Mouse (Mus musculus) lung, postnatal 0 days (tissue): ENCODE results near the gene Dgat2l6. TPM values are rescaled to one million over a fixed set of nuclear protein-coding genes. Genes with fewer than 3 reads are reported as not detected.

Experiments used
- ATAC-seq: fragments of 200-750 bp; cut with Nextera tagmentation; 2 replicates; pipeline ENCODE4 v1.8.0; 2017; ENCODE audit warnings: moderate library complexity
- DNase-seq: peaks from one replicate; pipeline ENCODE4 v3.0.0-alpha.2; 2016; ENCODE audit warnings: low spot score
- H3K27ac ChIP-seq: fragments of 300-500 bp; sonication (generic); 2 replicates; pipeline ENCODE4 v1.5.1; 2014; ENCODE audit warnings: antibody characterized with exemption, mild to moderate bottlenecking, low read length, mixed read lengths
- H3K27me3 ChIP-seq: fragments of 300-500 bp; sonication (generic); replicated peaks from 2 replicates; pipeline ENCODE4 v1.6.1; 2014; ENCODE audit warnings: low read length, mixed read lengths; ENCODE audit not compliant: insufficient read depth
- H3K36me3 ChIP-seq: fragments of 300-500 bp; sonication (generic); 2 replicates; pipeline ENCODE4 v1.6.1; 2014; ENCODE audit warnings: low read length, mixed read lengths; ENCODE audit not compliant: insufficient read depth
- H3K4me1 ChIP-seq: fragments of 300-500 bp; sonication (generic); 2 replicates; pipeline ENCODE4 v1.6.1; 2014; ENCODE audit warnings: antibody characterized with exemption, low read depth, low read length, mixed read lengths; ENCODE audit not compliant: insufficient read depth
- H3K4me2 ChIP-seq: fragments of 300-500 bp; sonication (generic); replicated peaks from 2 replicates; pipeline ENCODE4 v1.6.1; 2014; ENCODE audit warnings: low read depth, mild to moderate bottlenecking, low read length, moderate library complexity, mixed read lengths
- H3K4me3 ChIP-seq: fragments of 300-500 bp; sonication (generic); 2 replicates; pipeline ENCODE4 v1.5.1; 2014; ENCODE audit warnings: low read depth, low read length
- H3K9ac ChIP-seq: fragments of 300-500 bp; sonication (generic); replicated peaks from 2 replicates; pipeline ENCODE4 v1.6.1; 2014; ENCODE audit warnings: low read depth, mild to moderate bottlenecking
- H3K9me3 ChIP-seq: fragments of 300-500 bp; sonication (generic); 2 replicates; pipeline ENCODE4 v1.6.1; 2016; ENCODE audit warnings: low read length, mixed read lengths
- CTCF ChIP-seq: IDR thresholded peaks from 2 replicates; pipeline ENCODE4 v1.5.1; 2016; ENCODE audit warnings: antibody characterized with exemption, mild to moderate bottlenecking
- EP300 ChIP-seq: IDR thresholded peaks from 2 replicates; pipeline ENCODE4 v1.6.1; 2016; ENCODE audit warnings: antibody characterized with exemption, mild to moderate bottlenecking, control low read depth
- WGBS: fragments of 180-500 bp; shearing (Covaris S2); extraction: QIAGEN DNeasy Blood & Tissue Kit; methylation state at CpG from one replicate; pipeline ENCODE4 v1.1.7; 2014; 5-methylcytosine and 5-hydroxymethylcytosine counted together
- polyA plus RNA-seq: library from polyadenylated mRNA; unstranded; fragments of >200 nt; fragmentation: Nextera tagmentation; extraction: Ambion mirVana; gene quantifications from 2 replicates; pipeline ENCODE4 v1.2.1, GENCODE M21; 2015

Dgat2l6 gene
- polyA plus RNA-seq, 1 experiment from 2014 or later, result not detected

DNA sequence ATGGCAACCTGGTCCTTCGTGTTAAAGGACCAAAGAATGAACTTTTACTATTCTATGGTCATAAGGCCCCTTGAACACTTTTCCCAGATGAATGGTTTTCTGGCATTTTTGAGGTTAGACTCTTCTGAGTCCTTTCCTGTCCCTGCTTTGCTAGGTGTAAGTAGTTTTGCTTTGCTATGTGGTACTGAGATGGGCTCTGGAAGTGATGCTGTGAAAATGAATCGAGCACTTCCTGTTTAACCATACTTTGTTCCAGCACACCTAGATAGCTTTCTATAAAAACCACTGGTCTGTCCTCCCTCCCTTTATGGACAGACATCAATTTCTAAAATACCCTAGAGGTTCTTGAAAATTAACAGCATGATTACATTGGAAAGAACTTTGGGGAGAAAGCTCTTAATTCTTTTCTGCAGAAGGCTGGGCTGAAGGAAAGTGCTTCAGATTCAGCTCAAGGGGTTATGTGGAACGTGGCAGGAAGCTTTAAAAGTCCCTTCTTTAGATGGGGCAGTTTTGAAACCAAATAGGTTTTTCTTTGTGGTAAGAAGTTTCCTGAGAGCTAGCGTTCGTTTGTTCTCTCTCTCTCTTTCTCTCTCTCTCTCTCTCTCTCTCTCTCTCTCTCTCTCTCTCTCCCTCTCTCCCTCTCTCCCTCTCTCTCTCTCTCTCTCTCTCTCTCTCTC, 20.3 kb upstream of the Dgat2l6 start:
- H3K27ac ChIP-seq, result no peak overlapping the region
- WGBS, result 75% methylated on average over 5 of the region's 5 CpGs
- H3K9me3 ChIP-seq, result no peaks in the 10 kb centered on the region
- H3K27me3 ChIP-seq, result no peaks in the 10 kb centered on the region
- no peak overlapping the region for H3K4me2 ChIP-seq
- TF ChIP-seq CTCF, result no peak
- no peak for TF ChIP-seq EP300
- no peaks in the 10 kb centered on the region for H3K4me1 ChIP-seq
- H3K4me3 ChIP-seq, result no peak overlapping the region
- DNase-seq (no peak), ATAC-seq (no peak)
- no peak overlapping the region for H3K9ac ChIP-seq
- H3K36me3 ChIP-seq, result no peaks in the 10 kb centered on the region

DNA sequence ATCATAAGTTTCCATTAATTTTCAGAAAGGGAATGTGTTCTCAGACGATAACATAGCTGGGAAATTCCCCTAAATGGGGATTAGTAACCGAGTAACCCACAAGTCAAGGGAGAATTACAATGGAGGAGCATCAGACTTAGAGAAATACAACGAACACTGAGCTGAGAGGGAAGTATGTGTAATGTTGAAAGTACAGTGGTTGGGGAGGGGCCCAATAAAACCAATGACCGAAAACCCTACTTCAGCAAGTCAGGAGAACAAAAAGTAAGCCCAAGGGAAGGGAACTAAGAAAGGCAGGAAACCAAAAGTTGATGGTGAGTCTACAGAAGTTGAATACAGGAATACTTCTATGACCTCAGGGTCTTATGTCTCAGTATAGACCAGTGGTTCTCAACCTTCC, 16.5 kb upstream of the Dgat2l6 start:
- DNase-seq, result no peak
- 87% methylated on average over 4 of the region's 4 CpGs for WGBS
- H3K27ac ChIP-seq, result no peak overlapping the region
- ATAC-seq, result no peak
- no peaks in the 10 kb centered on the region for H3K9me3 ChIP-seq
- H3K9ac ChIP-seq, result no peak overlapping the region
- no peaks in the 10 kb centered on the region for H3K36me3 ChIP-seq
- no peak overlapping the region for H3K4me3 ChIP-seq
- no peaks in the 10 kb centered on the region for H3K4me1 ChIP-seq
- H3K4me2 ChIP-seq, result no peak overlapping the region
- TF ChIP-seq CTCF, result no peak
- TF ChIP-seq EP300, result no peak
- no peaks in the 10 kb centered on the region for H3K27me3 ChIP-seq

- Histone ChIP-seq H3K36me3 (no peaks in the 10 kb centered on the region), H3K27me3 (no peaks in the 10 kb centered on the region), H3K9ac (no peak overlapping the region), H3K4me1 (no peaks in the 10 kb centered on the region), H3K4me2 (no peak overlapping the region), H3K9me3 (no peaks in the 10 kb centered on the region), H3K4me3 (no peak overlapping the region), H3K27ac (no peak overlapping the region)
- DNase-seq (no peak), ATAC-seq (no peak)
- 84% methylated on average over 3 of the region's 3 CpGs for WGBS
- TF ChIP-seq EP300, result no peak
- TF ChIP-seq CTCF, result no peak
Observed at GRCm38 (mm10) chrX:100509921-100510320, 14.7 kb upstream of the Dgat2l6 start.

GRCm38 (mm10) chrX:100516683-100517082, 8.0 kb upstream of the Dgat2l6 start:
- Histone ChIP-seq H3K4me3 (no peak overlapping the region), H3K4me2 (no peak overlapping the region), H3K27me3 (no peaks in the 10 kb centered on the region), H3K36me3 (no peaks in the 10 kb centered on the region), H3K9ac (no peak overlapping the region), H3K9me3 (no peaks in the 10 kb centered on the region), H3K4me1 (no peaks in the 10 kb centered on the region), H3K27ac (no peak overlapping the region)
- WGBS, result 78% methylated on average over 3 of the region's 3 CpGs
- TF ChIP-seq CTCF (no peak), EP300 (no peak)
- DNase-seq (no peak), ATAC-seq (no peak)

DNA sequence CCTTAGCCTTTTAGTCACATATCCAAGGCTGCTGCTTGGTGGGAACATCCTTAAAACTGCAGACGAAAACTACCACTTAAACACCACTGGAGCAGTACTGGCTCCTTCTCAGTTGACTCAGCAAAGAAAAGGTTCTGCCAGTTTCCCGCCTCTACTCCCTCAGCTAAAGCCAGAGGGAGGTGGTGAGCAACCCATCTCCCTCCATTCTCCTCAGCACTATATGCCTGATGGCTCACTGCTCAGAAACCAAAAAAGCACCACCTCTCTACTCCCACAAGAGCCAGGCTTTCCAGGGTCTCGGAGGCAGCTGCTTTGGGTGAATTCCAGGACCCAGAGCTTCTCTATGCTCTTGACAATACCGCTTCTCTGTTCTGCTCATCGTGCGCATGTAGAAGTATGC, 7.0 kb upstream of the Dgat2l6 start:
- no peaks in the 10 kb centered on the region for H3K9me3 ChIP-seq
- H3K27me3 ChIP-seq, result no peaks in the 10 kb centered on the region
- WGBS, result 92% methylated on average over 6 of the region's 6 CpGs
- H3K36me3 ChIP-seq, result no peaks in the 10 kb centered on the region
- no peak overlapping the region for H3K4me3 ChIP-seq
- ATAC-seq, result no peak
- no peaks in the 10 kb centered on the region for H3K4me1 ChIP-seq
- no peak for DNase-seq
- no peak overlapping the region for H3K4me2 ChIP-seq
- H3K27ac ChIP-seq, result no peak overlapping the region
- TF ChIP-seq CTCF (no peak), EP300 (no peak)
- no peak overlapping the region for H3K9ac ChIP-seq

DNA sequence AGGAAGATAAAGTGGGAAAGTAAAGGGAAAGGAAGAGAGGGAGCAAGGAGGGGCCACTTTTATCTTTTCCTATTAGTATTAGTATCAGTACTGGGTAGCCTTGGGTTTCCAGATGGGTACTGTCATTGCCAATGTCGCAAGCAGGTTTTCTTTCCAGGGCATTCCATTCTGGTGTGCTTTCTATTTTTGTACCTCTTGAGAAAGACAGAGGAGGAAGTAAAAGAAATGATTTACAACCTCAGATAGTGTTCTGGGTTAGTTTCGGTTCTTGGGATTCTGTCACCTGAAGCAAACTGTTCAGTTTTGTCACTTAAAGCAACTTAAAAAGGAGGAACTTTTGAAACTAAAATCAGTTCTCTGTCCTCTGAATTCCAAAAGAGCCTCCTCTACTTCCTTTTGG, 6.1 kb upstream of the Dgat2l6 start:
- Histone ChIP-seq H3K4me1 (no peaks in the 10 kb centered on the region), H3K36me3 (no peaks in the 10 kb centered on the region), H3K4me2 (no peak overlapping the region), H3K4me3 (no peak overlapping the region), H3K27me3 (no peaks in the 10 kb centered on the region), H3K9ac (no peak overlapping the region), H3K9me3 (no peaks in the 10 kb centered on the region), H3K27ac (no peak overlapping the region)
- TF ChIP-seq EP300 (no peak), CTCF (no peak)
- 59% methylated on average over 2 of the region's 2 CpGs for WGBS
- no peak for ATAC-seq
- peak; percentile 34 for DNase-seq

- H3K4me2 ChIP-seq, result no peak overlapping the region
- H3K27me3 ChIP-seq, result no peaks in the 10 kb centered on the region
- H3K4me1 ChIP-seq, result no peaks in the 10 kb centered on the region
- no peaks in the 10 kb centered on the region for H3K36me3 ChIP-seq
- H3K4me3 ChIP-seq, result no peak overlapping the region
- H3K9ac ChIP-seq, result no peak overlapping the region
- no peak overlapping the region for H3K27ac ChIP-seq
- DNase-seq, result no peak
- no peak for TF ChIP-seq EP300
- no peak for TF ChIP-seq CTCF
- ATAC-seq, result no peak
- 63% methylated on average over 3 of the region's 3 CpGs for WGBS
- no peaks in the 10 kb centered on the region for H3K9me3 ChIP-seq
Observed at GRCm38 (mm10) chrX:100556026-100556425, 31.4 kb downstream of the Dgat2l6 start.
